Mouse (Mus musculus) spleen, adult 18-20 months (tissue): ENCODE measurements at regions not wholly inside any gene's neighbourhood (a gene's known extent, or its start where the extent isn't known, plus 50 kb on each side); places are given as distances from the start of the nearest gene placed in this dataset.

Experiments used
- DNase-seq, 2 experiments: peaks; one replicate each; pipeline ENCODE4 v3.0.0; 2022; ENCODE audit warnings: mixed read lengths in 2 of 2

DNA sequence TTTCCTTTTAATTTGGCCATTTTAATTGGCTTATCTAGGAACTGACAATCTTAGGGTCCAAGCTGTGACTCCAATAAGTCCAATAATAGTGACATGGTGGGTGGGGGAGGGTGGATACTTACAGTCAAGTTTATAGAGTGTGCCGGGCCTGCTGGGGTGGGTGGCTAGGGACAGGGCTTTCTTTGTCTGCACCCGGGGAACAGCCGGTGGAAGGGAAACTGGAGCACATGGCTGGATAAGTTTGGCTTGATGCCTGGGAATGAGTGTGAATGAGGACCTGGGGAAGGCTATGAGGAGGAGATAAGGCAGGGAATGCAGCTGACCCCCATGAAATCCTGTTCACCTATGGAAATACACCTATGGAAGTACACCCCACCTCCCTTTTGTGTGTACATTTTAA, 81.7 kb upstream of the Cers4 start:
- DNase-seq, result no peak

DNA sequence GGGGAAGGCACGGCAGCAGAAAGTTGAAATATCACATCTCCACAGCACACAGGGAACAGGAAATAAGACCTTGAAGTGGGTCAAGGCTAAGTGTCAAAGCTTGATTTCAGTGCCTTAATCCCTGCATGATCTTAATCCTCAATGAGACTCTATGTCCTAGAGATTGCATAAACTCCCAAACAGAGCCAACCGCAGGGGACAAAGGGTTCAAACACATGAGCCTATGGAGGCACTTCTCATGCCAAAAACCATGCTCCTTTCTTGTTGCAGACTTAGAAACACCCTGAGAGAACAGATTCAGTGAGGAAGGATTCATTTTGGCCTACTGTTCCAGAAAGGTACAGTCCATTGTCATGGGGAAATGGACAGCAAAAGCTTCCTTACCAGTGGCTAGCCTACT, 81.0 kb upstream of the Cers4 start:
- DNase-seq, result no peak

- DNase-seq, result peak in 1 of 2 experiments; percentile 14
These were observed 79.6 kb upstream of the Cers4 start for GRCm38 (mm10) chr8:4413206-4413605.

DNA sequence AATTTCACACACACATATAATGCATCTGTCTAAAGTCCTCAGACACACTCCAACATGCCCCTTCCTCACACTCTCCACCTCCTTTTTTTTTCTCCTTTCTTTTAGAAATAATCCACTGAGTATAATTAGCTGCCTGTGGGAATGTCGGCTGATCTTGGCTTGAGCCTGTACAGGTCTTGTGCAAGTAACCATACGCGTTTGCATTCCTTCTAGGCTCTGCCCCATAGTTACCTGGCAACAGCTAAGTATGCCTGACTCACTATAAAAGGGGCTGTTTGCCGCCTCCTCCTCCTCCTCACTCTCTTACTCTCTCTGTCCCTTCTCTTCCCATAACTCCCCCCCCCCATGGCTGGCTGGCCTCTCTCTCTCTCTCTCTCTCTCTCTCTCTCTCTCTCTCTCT, 79.1 kb upstream of the Cers4 start:
- DNase-seq, result no peak

GRCm38 (mm10) chr8:4417141-4417540, 75.7 kb upstream of the Cers4 start:
- no peak for DNase-seq

DNA sequence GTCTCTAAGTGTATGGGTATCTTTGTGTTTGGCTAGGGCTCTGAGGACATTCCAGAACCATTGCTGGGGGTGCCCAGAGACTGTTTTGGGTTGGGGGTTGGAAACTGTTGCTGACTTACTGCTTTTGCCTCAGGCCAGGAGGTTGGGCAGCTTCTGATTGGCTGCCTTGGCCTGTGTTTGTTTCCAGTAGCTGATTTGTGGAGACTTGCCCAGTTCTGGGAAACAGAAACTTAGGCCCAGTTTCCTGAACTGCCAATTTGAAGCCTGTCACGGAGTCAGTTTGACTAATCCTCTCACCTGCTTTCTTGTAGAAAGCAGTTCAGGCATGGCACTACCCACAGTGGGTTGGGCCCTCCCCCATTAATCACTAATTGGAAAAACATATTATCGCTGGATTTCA, 59.7 kb upstream of the Cers4 start:
- no peak for DNase-seq

DNA sequence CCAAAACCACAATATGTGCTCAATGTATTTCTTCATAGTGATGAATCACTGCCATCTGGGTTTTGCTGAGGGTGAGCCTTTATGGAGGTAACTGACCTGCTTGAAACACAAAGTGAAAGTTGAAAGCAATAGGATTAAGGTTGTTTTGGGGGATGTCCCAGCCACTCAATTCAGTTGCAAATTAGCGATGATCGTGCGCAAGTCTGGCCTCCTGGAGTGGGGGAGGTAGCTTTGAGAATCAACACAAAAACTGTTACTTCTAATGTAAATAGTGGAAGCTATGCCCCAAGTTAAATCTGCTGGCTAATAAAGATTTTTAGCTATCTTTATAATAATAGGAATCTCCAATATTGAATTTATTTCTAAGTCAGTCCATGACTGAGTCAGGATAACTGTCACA, 56.3 kb upstream of the Cers4 start:
- no peak for DNase-seq
